Mouse (Mus musculus): ENCODE measurements around the gene Pin1. TPM values are rescaled to one million over a fixed set of nuclear protein-coding genes. Genes with fewer than 3 reads are reported as not detected.

Pin1 gene
- polyA plus RNA-seq, 1 experiment = 55.5 TPM

DNA sequence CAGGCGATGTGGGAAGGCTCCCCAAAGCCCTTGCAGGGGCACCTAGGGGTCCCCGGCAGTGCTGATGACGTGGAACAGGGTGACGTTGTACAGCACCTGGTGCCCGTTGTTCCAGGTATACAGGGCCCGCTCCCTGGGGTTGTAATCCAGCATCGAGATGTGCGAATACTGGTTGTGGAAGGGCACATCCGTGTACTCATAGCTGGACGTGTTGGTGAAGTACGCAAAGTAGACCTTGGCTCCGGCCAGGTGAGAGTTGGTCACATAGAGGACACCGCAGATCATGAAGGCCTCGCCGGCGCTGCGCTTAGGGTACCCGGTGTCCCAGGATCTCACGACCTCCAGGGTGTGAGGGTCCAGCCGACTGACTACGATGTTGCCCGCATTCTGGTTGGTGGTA lies 16.2 kb downstream of the Pin1 start:
- no peaks in the 10 kb centered on the region for H3K27me3 ChIP-seq (ENCODE audit: control insufficient read depth, insufficient read depth, insufficient read length)
- no peak overlapping the region for H3K4me3 ChIP-seq (ENCODE audit: insufficient read depth, poor library complexity, severe bottlenecking)
- H3K79me2 ChIP-seq (ENCODE audit: control insufficient read depth, insufficient read depth) = no peaks in the 10 kb centered on the region
- no peaks in the 10 kb centered on the region for H3K79me3 ChIP-seq (ENCODE audit: low read depth)
- no peak overlapping the region for H3ac ChIP-seq (ENCODE audit: control insufficient read depth, insufficient read length, low read depth)
- H3K36me3 ChIP-seq (ENCODE audit: control insufficient read depth, insufficient read depth) = peaks cover 20% of the 10 kb centered on the region
- TF ChIP-seq CTCF (IDR thresholded peaks at IDR 0.05; ENCODE audit: control insufficient read depth, insufficient read depth, insufficient read length) (no peak), FOSL1 (IDR thresholded peaks at IDR 0.05; ENCODE audit: insufficient read depth, low read length, poor library complexity, severe bottlenecking) (no peak), CEBPB (IDR thresholded peaks at IDR 0.05; ENCODE audit: low read depth) (no peak), USF1 (IDR thresholded peaks at IDR 0.05; ENCODE audit: low read depth) (no peak), MAX (IDR thresholded peaks at IDR 0.05) (no peak), MYOD1 (IDR thresholded peaks at IDR 0.05; ENCODE audit: control insufficient read depth, insufficient read length, low read depth) (no peak), MYOG (IDR thresholded peaks at IDR 0.05; ENCODE audit: control insufficient read depth, extremely low read depth, insufficient read length) (no peak)

GRCm38 (mm10) chr9:20672047-20672446 lies 20.2 kb downstream of the Pin1 start:
- Histone ChIP-seq H3K79me2 (ENCODE audit: control insufficient read depth, insufficient read depth) (no peaks in the 10 kb centered on the region), H3K4me3 (ENCODE audit: insufficient read depth, poor library complexity, severe bottlenecking) (no peak overlapping the region), H3K36me3 (ENCODE audit: control insufficient read depth, insufficient read depth) (no peaks in the 10 kb centered on the region), H3K27me3 (ENCODE audit: control insufficient read depth, insufficient read depth, insufficient read length) (peaks cover under 1% of the 10 kb centered on the region), H3ac (ENCODE audit: control insufficient read depth, insufficient read length, low read depth) (no peak overlapping the region), H3K79me3 (ENCODE audit: low read depth) (no peaks in the 10 kb centered on the region)
- TF ChIP-seq MAX (IDR thresholded peaks at IDR 0.05) (no peak), USF1 (IDR thresholded peaks at IDR 0.05; ENCODE audit: low read depth) (no peak), CEBPB (IDR thresholded peaks at IDR 0.05; ENCODE audit: low read depth) (no peak), MYOD1 (IDR thresholded peaks at IDR 0.05; ENCODE audit: control insufficient read depth, insufficient read length, low read depth) (no peak)

DNA sequence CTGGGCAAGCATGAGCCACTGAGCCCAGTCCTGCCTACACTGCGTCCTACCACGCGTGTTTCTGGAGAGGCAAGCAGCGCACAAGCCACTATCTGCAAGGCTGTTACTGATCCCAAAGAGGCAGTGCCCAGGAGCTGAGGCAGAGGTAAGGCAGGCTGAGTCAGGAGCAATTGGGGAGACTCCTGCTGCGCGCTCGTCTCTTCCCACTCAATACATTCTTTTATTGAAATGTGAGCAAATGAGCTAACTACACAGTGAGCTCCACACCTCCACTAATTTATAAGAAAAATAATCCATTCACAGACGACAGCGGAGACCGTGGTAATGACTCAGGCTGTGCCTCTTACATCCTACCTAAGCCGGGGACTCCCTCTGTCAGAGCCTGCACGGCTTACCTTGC lies 26.0 kb downstream of the Pin1 start:
- no peaks in the 10 kb centered on the region for H3K36me3 ChIP-seq (ENCODE audit: control insufficient read depth, insufficient read depth)
- TF ChIP-seq MYOG (IDR thresholded peaks at IDR 0.05; ENCODE audit: control insufficient read depth, extremely low read depth, insufficient read length) (no peak), USF1 (IDR thresholded peaks at IDR 0.05; ENCODE audit: low read depth) (no peak), CTCF (IDR thresholded peaks at IDR 0.05; ENCODE audit: control insufficient read depth, insufficient read depth, insufficient read length) (no peak), FOSL1 (IDR thresholded peaks at IDR 0.05; ENCODE audit: insufficient read depth, low read length, poor library complexity, severe bottlenecking) (no peak), MAX (IDR thresholded peaks at IDR 0.05) (no peak), MYOD1 (IDR thresholded peaks at IDR 0.05; ENCODE audit: control insufficient read depth, insufficient read length, low read depth) (no peak), CEBPB (IDR thresholded peaks at IDR 0.05; ENCODE audit: low read depth) (no peak)
- H3K27me3 ChIP-seq (ENCODE audit: control insufficient read depth, insufficient read depth, insufficient read length) = peaks cover 9% of the 10 kb centered on the region
- no peak overlapping the region for H3K4me3 ChIP-seq (ENCODE audit: insufficient read depth, poor library complexity, severe bottlenecking)
- no peak overlapping the region for H3ac ChIP-seq (ENCODE audit: control insufficient read depth, insufficient read length, low read depth)
- no peaks in the 10 kb centered on the region for H3K79me3 ChIP-seq (ENCODE audit: low read depth)
- no peaks in the 10 kb centered on the region for H3K79me2 ChIP-seq (ENCODE audit: control insufficient read depth, insufficient read depth)

DNA sequence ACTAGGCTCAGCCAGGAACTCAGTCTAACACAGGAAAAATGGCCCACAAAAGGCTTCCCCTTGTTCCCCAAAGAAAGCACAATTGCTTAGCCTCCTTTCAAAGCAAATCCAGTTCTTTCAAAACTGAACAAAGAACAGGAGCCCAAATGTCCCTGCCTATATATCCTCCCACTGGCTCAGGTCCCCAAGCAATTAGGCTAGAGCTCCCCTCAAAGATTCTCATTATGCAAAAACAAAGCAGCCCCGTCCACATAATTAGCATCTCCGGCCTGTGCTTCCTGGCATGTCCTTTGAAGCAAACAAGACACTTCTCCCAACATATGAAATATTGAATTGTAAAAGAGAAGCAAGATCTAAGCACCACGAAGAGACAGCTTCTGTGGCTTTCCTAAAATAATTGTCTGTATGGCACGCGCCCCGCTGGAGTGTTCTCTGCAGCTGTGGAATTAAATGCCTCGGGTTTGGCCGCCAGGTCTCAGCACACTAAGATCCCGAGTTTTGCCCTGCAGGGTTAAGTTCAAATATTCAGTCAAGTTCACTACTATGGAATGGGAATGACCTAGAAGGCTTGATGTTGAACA lies 28.6 kb downstream of the Pin1 start:
- Histone ChIP-seq H3K79me2 (ENCODE audit: control insufficient read depth, insufficient read depth) (no peaks in the 10 kb centered on the region), H3K36me3 (ENCODE audit: control insufficient read depth, insufficient read depth) (no peaks in the 10 kb centered on the region), H3K4me3 (ENCODE audit: insufficient read depth, poor library complexity, severe bottlenecking) (no peak overlapping the region), H3ac (ENCODE audit: control insufficient read depth, insufficient read length, low read depth) (no peak overlapping the region), H3K27me3 (ENCODE audit: control insufficient read depth, insufficient read depth, insufficient read length) (peaks cover 9% of the 10 kb centered on the region), H3K79me3 (ENCODE audit: low read depth) (no peaks in the 10 kb centered on the region)
- TF ChIP-seq FOSL1 (IDR thresholded peaks at IDR 0.05; ENCODE audit: insufficient read depth, low read length, poor library complexity, severe bottlenecking) (no peak), MYOG (IDR thresholded peaks at IDR 0.05; ENCODE audit: control insufficient read depth, extremely low read depth, insufficient read length) (no peak), CEBPB (IDR thresholded peaks at IDR 0.05; ENCODE audit: low read depth) (no peak), CTCF (IDR thresholded peaks at IDR 0.05; ENCODE audit: control insufficient read depth, insufficient read depth, insufficient read length) (no peak), USF1 (IDR thresholded peaks at IDR 0.05; ENCODE audit: low read depth) (no peak), MAX (IDR thresholded peaks at IDR 0.05) (no peak), MYOD1 (IDR thresholded peaks at IDR 0.05; ENCODE audit: control insufficient read depth, insufficient read length, low read depth) (no peak)

DNA sequence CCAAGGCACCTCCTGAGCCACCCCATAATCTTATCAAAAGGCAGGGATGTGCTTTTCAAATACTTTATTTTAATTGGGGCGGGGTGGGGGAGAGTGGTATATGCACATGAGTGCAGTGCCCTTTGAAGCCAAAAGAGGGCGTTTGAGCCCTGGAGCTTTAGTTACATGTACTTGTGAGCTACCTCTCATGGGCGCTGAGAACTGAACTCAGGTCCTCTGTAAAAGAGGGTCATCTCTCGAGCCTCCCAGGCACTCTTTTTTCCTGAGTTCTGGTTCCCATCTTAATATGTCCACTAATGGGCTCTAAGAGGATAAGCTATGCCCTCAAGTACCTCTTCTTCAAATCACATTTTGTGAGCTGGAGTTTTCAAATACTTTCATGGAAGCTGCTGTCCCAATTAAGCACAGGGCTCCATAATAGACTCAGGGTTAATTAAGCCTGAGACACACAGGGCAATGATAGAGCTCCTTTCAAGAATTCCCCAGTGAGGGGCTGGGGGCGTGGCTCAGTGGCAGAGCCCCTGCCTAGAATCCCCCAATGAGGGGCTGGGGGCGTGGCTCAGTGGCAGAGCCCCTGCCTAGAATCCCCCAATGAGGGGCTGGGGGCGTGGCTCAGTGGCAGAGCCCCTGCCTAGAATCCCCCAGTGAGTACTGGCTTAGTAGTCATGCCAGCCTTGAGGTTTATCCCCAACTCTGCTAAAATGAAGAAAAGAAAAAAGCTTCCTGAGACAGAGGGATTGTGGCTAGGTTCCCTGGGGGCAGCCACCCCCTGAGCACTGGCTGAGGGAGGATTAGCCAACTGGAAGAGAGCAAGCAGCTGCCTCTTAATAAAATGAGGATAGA lies 29.9 kb downstream of the Pin1 start:
- Histone ChIP-seq H3K79me3 (ENCODE audit: low read depth) (no peaks in the 10 kb centered on the region), H3K36me3 (ENCODE audit: control insufficient read depth, insufficient read depth) (no peaks in the 10 kb centered on the region), H3K4me3 (ENCODE audit: insufficient read depth, poor library complexity, severe bottlenecking) (no peak overlapping the region), H3K79me2 (ENCODE audit: control insufficient read depth, insufficient read depth) (no peaks in the 10 kb centered on the region), H3ac (ENCODE audit: control insufficient read depth, insufficient read length, low read depth) (no peak overlapping the region), H3K27me3 (ENCODE audit: control insufficient read depth, insufficient read depth, insufficient read length) (peaks cover 9% of the 10 kb centered on the region)
- TF ChIP-seq MYOD1 (IDR thresholded peaks at IDR 0.05; ENCODE audit: control insufficient read depth, insufficient read length, low read depth) (no peak), CEBPB (IDR thresholded peaks at IDR 0.05; ENCODE audit: low read depth) (no peak), MYOG (IDR thresholded peaks at IDR 0.05; ENCODE audit: control insufficient read depth, extremely low read depth, insufficient read length) (no peak), USF1 (IDR thresholded peaks at IDR 0.05; ENCODE audit: low read depth) (no peak), CTCF (IDR thresholded peaks at IDR 0.05; ENCODE audit: control insufficient read depth, insufficient read depth, insufficient read length) (no peak), FOSL1 (IDR thresholded peaks at IDR 0.05; ENCODE audit: insufficient read depth, low read length, poor library complexity, severe bottlenecking) (no peak), MAX (IDR thresholded peaks at IDR 0.05) (no peak)
